ENCODE assay signal across 10 mouse cellular contexts in genomic region chr14:51240899-51241298, GRCm38 (mm10). TPM values are rescaled to one million over a fixed set of nuclear protein-coding genes. Genes with fewer than 3 reads are reported as not detected.
DNase-seq lines count a peak whose midpoint lies in the region; ATAC-seq lines count a peak whose summit lies in the region.
"Had no signal": no experiment of that assay in that cellular context is flagged by ENCODE, and none has a peak within 500 bp of the region (broad histone marks: within the 10 kb centered on the region; RNA-seq: fewer than 3 reads in every experiment).

No protein-coding gene starts in this region.

- no peak overlapping the region for H3K4me2 ChIP-seq in liver, embryonic 12.5 days
- no peak overlapping the region for H3K4me2 ChIP-seq in hindbrain, embryonic 12.5 days (replicated peaks)
- H3K4me2 ChIP-seq: heart, embryonic 13.5 days; neural tube, embryonic 13.5 days had no signal

- H3K9me3 ChIP-seq in liver, embryonic 12.5 days (replicated peaks): no peaks in the 10 kb centered on the region
- H3K9me3 ChIP-seq in hindbrain, embryonic 12.5 days (replicated peaks): no peaks in the 10 kb centered on the region
- H3K9me3 ChIP-seq: heart, embryonic 13.5 days; neural tube, embryonic 13.5 days had no signal

- no peaks in the 10 kb centered on the region for H3K27me3 ChIP-seq in liver, embryonic 12.5 days (replicated peaks)
- no peaks in the 10 kb centered on the region for H3K27me3 ChIP-seq in hindbrain, embryonic 12.5 days
- H3K27me3 ChIP-seq: heart, embryonic 13.5 days; neural tube, embryonic 13.5 days had no signal

- H3K27ac ChIP-seq in liver, embryonic 12.5 days: no peak overlapping the region
- no peak overlapping the region for H3K27ac ChIP-seq in hindbrain, embryonic 12.5 days
- H3K27ac ChIP-seq: heart, embryonic 13.5 days; neural tube, embryonic 13.5 days had no signal

- no peaks in the 10 kb centered on the region for H3K4me1 ChIP-seq in liver, embryonic 12.5 days
- no peaks in the 10 kb centered on the region for H3K4me1 ChIP-seq in hindbrain, embryonic 12.5 days
- H3K4me1 ChIP-seq: neural tube, embryonic 13.5 days had no signal

- ATAC-seq in liver, embryonic 12.5 days: no peak
- ATAC-seq in hindbrain, embryonic 12.5 days (ENCODE audit: low FRiP score): no peak

- DNase-seq in liver: peak; percentile 5
- DNase-seq in NIH3T3 (ENCODE audit: low read depth): peak; percentile 74
- peak; percentile 45 for DNase-seq in c-Kit-positive CD71-positive TER-119-positive erythroid progenitor cells, embryonic 14.5 days (ENCODE audit: low spot score)
- DNase-seq in heart, postnatal 4 days: peak; percentile 41
- DNase-seq in left cerebral cortex, postnatal 25 days (ENCODE audit: low spot score in 2 of 2): peak; percentile 47 to 61
- peak; percentile 5 for DNase-seq in right cerebral cortex, postnatal 4 days

- no peak overlapping the region for H3K9ac ChIP-seq in liver, embryonic 12.5 days
- no peak overlapping the region for H3K9ac ChIP-seq in hindbrain, embryonic 12.5 days
- H3K9ac ChIP-seq: heart, embryonic 13.5 days; neural tube, embryonic 13.5 days had no signal

- no peaks in the 10 kb centered on the region for H3K36me3 ChIP-seq in liver, embryonic 12.5 days
- no peaks in the 10 kb centered on the region for H3K36me3 ChIP-seq in hindbrain, embryonic 12.5 days
- H3K36me3 ChIP-seq: heart, embryonic 13.5 days; neural tube, embryonic 13.5 days had no signal

- no peak overlapping the region for H3K4me3 ChIP-seq in liver, embryonic 12.5 days
- H3K4me3 ChIP-seq in hindbrain, embryonic 12.5 days: no peak overlapping the region
- H3K4me3 ChIP-seq: heart, embryonic 13.5 days; neural tube, embryonic 13.5 days had no signal

- intact Hi-C loops in left cerebral cortex, postnatal 25 days (cut with DNase I): loop anchor here (2.0 to 5.0 kb wide), 2 partner anchors 64 to 139 kb away; no protein-coding TSS in a partner anchor

RNA-seq across cellular contexts. Expression of gene Rnase2a, which starts 15.0 kb away (rescaled TPM):
- not detected in 2 replicates for polyA plus RNA-seq in liver, embryonic 12.5 days (2016; fragmentation: Nextera tagmentation; extraction: Ambion mirVana)
- not detected for total RNA-seq in heart, postnatal 4 days (2021)
- not detected for total RNA-seq in left cerebral cortex, postnatal 25 days (2021)
- not detected in 2 replicates for polyA plus RNA-seq in hindbrain, embryonic 12.5 days (2016; fragmentation: Nextera tagmentation; extraction: Ambion mirVana)
- polyA plus RNA-seq: heart, embryonic 13.5 days; neural tube, embryonic 13.5 days had no signal

RNA-seq across cellular contexts. Expression of gene Ear14, which starts 37.7 kb away (rescaled TPM):
- polyA plus RNA-seq in liver, embryonic 12.5 days (2016; fragmentation: Nextera tagmentation; extraction: Ambion mirVana): not detected in 2 replicates
- not detected for total RNA-seq in heart, postnatal 4 days (2021)
- total RNA-seq in left cerebral cortex, postnatal 25 days (2021): not detected
- polyA plus RNA-seq in hindbrain, embryonic 12.5 days (2016; fragmentation: Nextera tagmentation; extraction: Ambion mirVana): not detected in 2 replicates
- polyA plus RNA-seq: heart, embryonic 13.5 days; neural tube, embryonic 13.5 days had no signal

RNA-seq across cellular contexts. Expression of gene Ang2, which starts 42.0 kb away (rescaled TPM):
- polyA plus RNA-seq in liver, embryonic 12.5 days (2016; fragmentation: Nextera tagmentation; extraction: Ambion mirVana): not detected in 2 replicates
- total RNA-seq in heart, postnatal 4 days (2021): not detected
- total RNA-seq in left cerebral cortex, postnatal 25 days (2021): not detected
- not detected in 2 replicates for polyA plus RNA-seq in hindbrain, embryonic 12.5 days (2016; fragmentation: Nextera tagmentation; extraction: Ambion mirVana)
- polyA plus RNA-seq: heart, embryonic 13.5 days; neural tube, embryonic 13.5 days had no signal

Comparison
In these comparisons a context has a peak if more than half of its experiments do, and no peak if none do; other contexts are left out.
1. DNase-seq: peak in every context shown above with its lines; median percentile 74 in NIH3T3; 54 in left cerebral cortex, postnatal 25 days; 45 in c-Kit-positive CD71-positive TER-119-positive erythroid progenitor cells, embryonic 14.5 days; 41 in heart, postnatal 4 days; 5 in liver; 5 in right cerebral cortex, postnatal 4 days.